ENCODE assay signal across 7 mouse cellular contexts in genomic region chr5:5319824-5320505, GRCm38 (mm10).
A peak's percentile ranks its signal among the peaks of the same experiment; 100 is the strongest.
DNase-seq lines count a peak whose midpoint lies in the region; ATAC-seq and TF ChIP-seq lines count a peak whose summit lies in the region.

No protein-coding gene starts in this region.

- H3K9me3 ChIP-seq in liver, embryonic 12.5 days (replicated peaks), result no peaks in the 10 kb centered on the region
- H3K9me3 ChIP-seq in stomach, embryonic 15.5 days, result no peaks in the 10 kb centered on the region

- H3K27me3 ChIP-seq in liver, adult 2 months (ENCODE audit: control insufficient read depth, insufficient read depth, low read length), result no peaks in the 10 kb centered on the region
- no peaks in the 10 kb centered on the region for H3K27me3 ChIP-seq in liver, embryonic 12.5 days (replicated peaks)
- H3K27me3 ChIP-seq in stomach, embryonic 15.5 days (replicated peaks), result no peaks in the 10 kb centered on the region

- H3K4me2 ChIP-seq in liver, embryonic 12.5 days, result no peak overlapping the region
- no peak overlapping the region for H3K4me2 ChIP-seq in stomach, embryonic 15.5 days

- peak; percentile 96 for ATAC-seq in granulocyte monocyte progenitor cell, adult 5-6 weeks (replicated peaks; ENCODE audit: poor library complexity, severe bottlenecking)
- peak; percentile 63 for ATAC-seq in liver, embryonic 12.5 days
- ATAC-seq in stomach, embryonic 15.5 days (ENCODE audit: insufficient read depth, low FRiP score, low read depth), result peak; percentile 72; the same call in 1 of the 2 replicates
- ATAC-seq in erythroblast, adult 5-6 weeks (replicated peaks; ENCODE audit: low FRiP score, poor library complexity, severe bottlenecking), result no peak

- H3K4me3 ChIP-seq in liver, adult 2 months (ENCODE audit: insufficient read depth, low read depth, low read length), result no peak overlapping the region
- H3K4me3 ChIP-seq in liver, embryonic 12.5 days, result no peak overlapping the region
- H3K4me3 ChIP-seq in stomach, embryonic 15.5 days (replicated peaks), result no peak overlapping the region

- TF ChIP-seq POLR2A in liver, adult 2 months (IDR thresholded peaks at IDR 0.05; ENCODE audit: extremely low read depth, insufficient read depth, low read length), result no peak

- no peaks in the 10 kb centered on the region; the same call in 1 of the 2 replicates for H3K4me1 ChIP-seq in liver, adult 2 months (ENCODE audit: control insufficient read depth, insufficient read depth, low read length)
- H3K4me1 ChIP-seq in liver, embryonic 12.5 days, result 0 out of 2 replicates have a peak, but pooled peaks cover 9% of the 10 kb centered on the region
- peaks cover 3% of the 10 kb centered on the region; the same call in 1 of the 2 replicates for H3K4me1 ChIP-seq in stomach, embryonic 15.5 days

- H3K36me3 ChIP-seq in liver, adult 2 months (ENCODE audit: control insufficient read depth, insufficient read depth, low read length), result no peaks in the 10 kb centered on the region
- H3K36me3 ChIP-seq in liver, embryonic 12.5 days, result no peaks in the 10 kb centered on the region
- no peaks in the 10 kb centered on the region for H3K36me3 ChIP-seq in stomach, embryonic 15.5 days

- DNase-seq in liver, adult 2 months (ENCODE audit: extremely low read depth, low read depth, low spot score), result peak; percentile 31
- no peak for DNase-seq in liver
- no peak for DNase-seq in left cerebral cortex, adult 11 months (ENCODE audit: low spot score)

- no peaks in the 10 kb centered on the region for H3K79me2 ChIP-seq in liver, adult 2 months (ENCODE audit: control insufficient read depth, insufficient read depth, low read length)

- no peak overlapping the region for H3K9ac ChIP-seq in liver, adult 2 months (ENCODE audit: low read depth, low read length)
- H3K9ac ChIP-seq in liver, embryonic 12.5 days, result no peak overlapping the region
- no peak overlapping the region for H3K9ac ChIP-seq in stomach, embryonic 15.5 days

- TF ChIP-seq CTCF in liver, adult 2 months (IDR thresholded peaks at IDR 0.05; ENCODE audit: low read depth, low read length), result no peak

- peak overlapping the region; percentile 21; the same call in 1 of the 2 replicates for H3K27ac ChIP-seq in liver, adult 2 months (replicated peaks; ENCODE audit: insufficient read depth, low read depth, low read length)
- H3K27ac ChIP-seq in liver, embryonic 12.5 days, result no peak overlapping the region
- peak overlapping the region; percentile 46; the same call in 1 of the 2 replicates for H3K27ac ChIP-seq in stomach, embryonic 15.5 days

- WGBS in liver, adult 2 months, result 70% methylated on average over 8 of the region's 8 CpGs
- 43% methylated on average over 8 of the region's 8 CpGs for WGBS in liver, embryonic 12.5 days (ENCODE audit: insufficient replicate concordance)
- 61% methylated on average over 8 of the region's 8 CpGs for WGBS in stomach, embryonic 15.5 days
